Mouse (Mus musculus): Measurements from ENCODE around the gene Eif2b1.
"Not testable (repeated sequence)": the region's sequence is repeated elsewhere in the genome, so short reads cannot be mapped to it uniquely, and the experiment has no call there.

Gene Eif2b1

GRCm38 (mm10) chr5:124550737-124551136 is 28.2 kb downstream of the Eif2b1 start:
- DNase-seq (ENCODE audit: low read depth, low spot score), result not testable (repeated sequence)

DNA sequence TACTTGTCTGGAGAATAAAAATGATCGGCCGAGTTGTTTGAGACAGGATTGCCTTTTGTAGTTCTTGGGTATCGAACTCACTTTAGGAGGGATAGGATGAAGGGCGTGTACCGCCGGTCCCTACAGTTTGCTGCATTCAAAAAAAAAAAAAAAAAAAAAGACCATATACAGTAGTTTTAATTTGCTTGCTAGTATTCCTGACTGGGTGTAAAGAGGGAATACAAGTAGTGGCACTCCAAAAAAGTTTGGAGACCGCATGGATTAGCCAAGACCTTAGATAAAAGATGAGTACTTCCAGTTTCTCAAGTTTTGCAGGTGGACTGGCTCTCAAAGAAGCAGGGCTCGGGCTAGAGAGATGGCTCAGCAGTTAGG is 37.3 kb downstream of the Eif2b1 start:
- DNase-seq (ENCODE audit: low read depth, low spot score), result no peak

GRCm38 (mm10) chr5:124540905-124541601 is 37.9 kb downstream of the Eif2b1 start:
- DNase-seq (ENCODE audit: low read depth, low spot score), result no peak

- peak; percentile 95 for DNase-seq (ENCODE audit: low read depth, low spot score)
These were observed 38.5 kb downstream of the Eif2b1 start, which contains the start of gene Tmed2 for GRCm38 (mm10) chr5:124540383-124540786. TSS of gene Tmed2 (plus strand) at chr5:124540695.

- no peak for DNase-seq (ENCODE audit: low read depth, low spot score)
These were observed 39.0 kb downstream of the Eif2b1 start for GRCm38 (mm10) chr5:124539905-124540304.

- DNase-seq (ENCODE audit: low read depth, low spot score), result no peak
These were observed 39.8 kb downstream of the Eif2b1 start for GRCm38 (mm10) chr5:124538813-124539792.

- DNase-seq (ENCODE audit: low read depth, low spot score), result no peak
These were observed 42.2 kb downstream of the Eif2b1 start for GRCm38 (mm10) chr5:124536776-124537175.

DNA sequence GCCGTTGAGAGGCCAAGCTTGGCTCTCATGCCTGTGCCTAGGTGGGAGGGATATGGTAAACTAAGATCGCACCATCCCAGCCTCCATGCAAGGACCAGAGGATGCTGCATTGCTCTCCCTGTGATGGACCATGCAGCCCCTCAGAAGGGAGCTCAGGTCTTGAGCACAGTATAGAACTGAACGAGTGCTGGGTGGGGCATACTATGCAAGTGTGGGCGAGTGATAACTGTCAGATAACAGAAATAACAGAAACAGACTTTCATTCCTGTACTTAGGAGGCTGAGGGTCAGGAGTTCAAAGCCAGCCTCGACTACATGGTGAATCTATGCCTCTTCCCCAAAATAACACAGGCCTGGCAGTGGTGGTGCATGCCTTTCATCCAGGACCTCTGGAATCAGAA is 43.9 kb downstream of the Eif2b1 start:
- DNase-seq (ENCODE audit: low read depth, low spot score), result no peak

- DNase-seq (ENCODE audit: low read depth, low spot score), result no peak
These were observed 46.5 kb downstream of the Eif2b1 start for GRCm38 (mm10) chr5:124532451-124532850.

DNA sequence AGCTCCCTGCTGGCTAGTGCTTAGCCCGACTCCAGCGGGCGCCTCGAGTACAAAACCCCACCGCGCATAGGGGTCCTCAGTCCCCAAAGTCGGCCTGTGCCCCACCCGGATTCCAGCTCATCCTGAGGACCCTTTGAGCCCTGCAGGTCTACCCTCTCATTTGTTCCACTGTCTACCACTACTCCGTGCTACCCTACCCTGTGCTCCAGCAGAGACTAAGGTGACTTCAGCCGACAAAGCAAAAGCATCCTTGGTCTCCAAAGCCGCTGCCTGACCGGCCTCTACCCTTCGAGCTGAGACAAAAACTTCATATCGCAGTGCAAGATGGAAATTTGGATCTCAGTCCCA is 47.4 kb downstream of the Eif2b1 start:
- DNase-seq (ENCODE audit: low read depth, low spot score), result no peak

DNA sequence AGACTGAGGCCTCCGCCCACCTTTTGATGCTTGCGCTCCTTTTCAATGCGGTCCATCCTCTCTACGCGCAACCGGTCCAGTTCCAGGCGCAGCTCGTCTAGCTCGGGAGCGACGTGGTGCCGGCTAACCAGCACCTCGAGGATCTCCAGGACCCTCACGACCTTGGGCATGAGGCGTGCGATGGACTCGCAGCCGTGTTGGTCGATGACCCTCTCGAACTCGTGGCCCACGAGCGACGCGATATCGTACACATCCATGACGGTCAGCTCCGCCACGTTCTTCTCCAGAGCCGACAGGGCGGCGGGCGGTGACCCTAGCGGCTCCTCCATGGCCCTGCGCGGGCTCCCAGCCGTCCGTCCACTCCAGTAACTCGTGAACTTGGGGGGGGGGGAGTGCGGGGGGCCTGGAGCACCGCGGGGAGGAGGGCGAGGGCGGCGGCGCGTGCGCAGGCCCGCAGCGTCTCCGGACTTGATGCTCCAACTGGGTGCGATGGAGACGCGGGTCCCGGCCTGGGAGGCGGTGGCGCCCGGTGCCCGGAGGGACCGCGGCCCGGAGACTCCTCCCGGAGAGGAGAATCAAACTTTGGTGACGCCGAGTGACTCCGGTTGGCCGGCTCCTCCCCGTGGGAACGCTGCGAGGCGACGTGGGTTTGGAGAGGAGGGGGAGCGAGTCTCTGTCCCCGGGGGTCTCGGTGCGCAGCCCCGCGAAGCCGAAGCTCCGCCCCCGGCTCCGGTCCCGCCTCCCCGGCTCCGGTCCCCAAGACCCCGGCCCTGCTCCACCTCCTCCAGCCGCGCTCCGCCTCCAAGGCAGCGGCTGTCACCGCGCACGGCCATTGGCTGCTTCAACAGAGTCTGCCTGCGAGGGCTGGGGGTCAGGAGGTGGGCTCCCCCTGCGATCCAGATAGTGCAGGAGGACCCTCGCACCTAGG is 48.0 kb downstream of the Eif2b1 start, which contains the start of gene Rilpl1:
Gene Rilpl1, minus strand, starts transcription at position 737 of the 928 bp plus-strand sequence.
- peak; percentile 85 for DNase-seq (ENCODE audit: low read depth, low spot score)

DNA sequence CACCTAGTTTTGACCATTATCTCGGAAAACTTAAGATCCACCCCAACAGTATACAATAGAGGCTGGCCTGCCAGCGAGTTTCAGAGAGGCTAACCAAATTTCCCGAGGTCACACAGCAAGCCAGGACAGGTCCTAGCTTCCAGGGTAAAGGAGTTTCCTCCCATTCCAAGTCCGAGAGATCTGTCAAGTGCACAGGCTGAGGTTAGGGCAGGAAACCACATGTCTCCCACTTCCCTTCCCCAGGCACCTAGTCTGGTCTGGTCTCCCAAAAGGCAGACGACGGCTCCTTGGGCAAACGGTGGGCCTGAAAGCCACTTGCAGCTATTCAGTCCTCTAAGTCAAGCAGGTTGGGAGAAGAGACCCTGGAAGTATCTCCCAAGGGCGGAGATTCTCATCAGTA is 49.2 kb downstream of the Eif2b1 start:
- no peak for DNase-seq (ENCODE audit: low read depth, low spot score)

GRCm38 (mm10) chr5:124529191-124529651 is 49.7 kb downstream of the Eif2b1 start:
- DNase-seq (ENCODE audit: low read depth, low spot score), result no peak

- DNase-seq (ENCODE audit: low read depth, low spot score), result no peak
These were observed 50.1 kb downstream of the Eif2b1 start for GRCm38 (mm10) chr5:124528791-124529190.

- no peak for DNase-seq (ENCODE audit: low read depth, low spot score)
These were observed 50.6 kb downstream of the Eif2b1 start for GRCm38 (mm10) chr5:124528351-124528750.

DNA sequence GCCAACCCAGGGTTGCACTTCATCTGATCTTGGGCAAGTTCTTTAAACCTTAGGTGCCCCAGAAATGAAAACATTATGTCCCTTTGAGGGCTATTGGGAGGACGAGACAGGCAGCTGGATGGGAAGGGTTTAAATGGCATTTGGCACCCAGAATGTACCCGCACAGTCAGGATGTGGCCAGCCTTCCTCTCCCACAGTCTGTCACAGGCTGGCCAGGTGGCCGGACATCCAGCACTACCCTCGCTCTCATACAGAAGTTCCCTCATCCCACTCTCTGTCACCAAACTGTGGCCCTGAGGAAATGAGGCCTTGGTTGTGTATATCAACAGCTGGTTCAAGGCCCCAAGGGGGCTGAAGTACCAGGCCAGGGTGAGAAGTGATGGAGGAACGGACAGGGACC is 54.0 kb downstream of the Eif2b1 start:
- no peak for DNase-seq (ENCODE audit: low read depth, low spot score)

GRCm38 (mm10) chr5:124523032-124523431 is 55.9 kb downstream of the Eif2b1 start:
- DNase-seq (ENCODE audit: low read depth, low spot score), result no peak

DNA sequence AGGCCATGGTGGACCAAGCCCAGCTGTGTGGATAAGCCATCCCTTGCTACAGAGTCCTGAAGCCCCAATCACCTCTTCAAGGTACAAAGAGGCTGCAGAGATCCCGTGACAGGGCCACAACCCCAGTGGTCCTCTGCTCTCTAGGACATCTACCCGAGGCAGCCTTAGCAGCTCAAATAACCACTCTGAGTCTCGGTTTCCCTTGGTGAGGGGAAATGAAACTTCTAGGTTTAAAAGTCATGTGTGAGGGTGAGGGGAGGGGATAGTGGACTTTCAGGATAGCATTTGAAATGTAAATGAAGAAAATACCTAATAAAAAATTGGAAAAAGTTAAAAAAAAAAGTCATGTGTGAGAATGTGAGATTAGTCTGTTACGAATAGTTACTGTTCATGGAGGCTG is 57.3 kb downstream of the Eif2b1 start:
- DNase-seq (ENCODE audit: low read depth, low spot score), result no peak

All from forelimb bud, embryonic 11.5 days (tissue).